Mouse (Mus musculus): ENCODE results near the gene Pdc.
"Not testable (repeated sequence)": the region's sequence is repeated elsewhere in the genome, so short reads cannot be mapped to it uniquely, and the experiment has no call there.

Pdc gene

GRCm38 (mm10) chr1:150319205-150319604 lies at the start of gene Pdc:
TSS of gene Pdc (plus strand) at chr1:150319417.
- DNase-seq: no peak

- DNase-seq: not testable (repeated sequence)
Measured at GRCm38 (mm10) chr1:150294051-150294450, 25.2 kb upstream of the Pdc start.

GRCm38 (mm10) chr1:150307599-150307998 lies 11.6 kb upstream of the Pdc start:
- DNase-seq: no peak

- DNase-seq: no peak
Measured at GRCm38 (mm10) chr1:150335111-150335510, 15.9 kb downstream of the Pdc start.

GRCm38 (mm10) chr1:150360864-150361263 lies 41.6 kb downstream of the Pdc start:
- no peak for DNase-seq

GRCm38 (mm10) chr1:150372895-150373294 lies 53.7 kb downstream of the Pdc start:
- no peak for DNase-seq

- no peak for DNase-seq
Measured at GRCm38 (mm10) chr1:150374247-150374646, 55.0 kb downstream of the Pdc start.

Data from kidney, adult 11 months (tissue).